Mouse (Mus musculus) embryonic facial prominence, embryonic 14.5 days (tissue): ENCODE measurements around the gene Bcl2l11. TPM values are rescaled to one million over a fixed set of nuclear protein-coding genes. Genes with fewer than 3 reads are reported as not detected.

Experiments
- ATAC-seq: fragments of 200-750 bp; cut with Nextera tagmentation; 2 replicates; pipeline ENCODE4 v1.8.0; 2017; ENCODE audit warnings: low read depth, moderate number of reproducible peaks, moderate TSS enrichment
- DNase-seq: peaks from one replicate; pipeline ENCODE4 v3.0.0-alpha.2; 2015; ENCODE audit warnings: low spot score
- H3K27ac ChIP-seq: fragments of 300-500 bp; sonication (generic); replicated peaks from 2 replicates; pipeline ENCODE4 v1.5.1; 2014; ENCODE audit warnings: low read depth, mild to moderate bottlenecking, low read length, moderate library complexity
- H3K27me3 ChIP-seq: fragments of 300-500 bp; sonication (generic); replicated peaks from 2 replicates; pipeline ENCODE4 v1.6.1; 2014; ENCODE audit warnings: low read length; ENCODE audit not compliant: control insufficient read depth, insufficient read depth
- H3K36me3 ChIP-seq: fragments of 300-500 bp; sonication (generic); 2 replicates; pipeline ENCODE4 v1.6.1; 2014; ENCODE audit warnings: low read length, mixed read lengths; ENCODE audit not compliant: control insufficient read depth, insufficient read depth
- H3K4me1 ChIP-seq: fragments of 300-500 bp; sonication (generic); 2 replicates; pipeline ENCODE4 v1.6.1; 2014; ENCODE audit warnings: antibody characterized with exemption, low read length; ENCODE audit not compliant: control insufficient read depth, insufficient read depth
- H3K4me2 ChIP-seq: fragments of 300-500 bp; sonication (generic); 2 replicates; pipeline ENCODE4 v1.6.1; 2014; ENCODE audit warnings: low read depth, mild to moderate bottlenecking, low read length, moderate library complexity, mixed read lengths
- H3K4me3 ChIP-seq: fragments of 300-500 bp; sonication (generic); 2 replicates; pipeline ENCODE4 v1.5.1; 2014; ENCODE audit warnings: low read depth, mild to moderate bottlenecking, low read length
- H3K9ac ChIP-seq: fragments of 300-500 bp; sonication (generic); 2 replicates; pipeline ENCODE4 v1.6.1; 2014; ENCODE audit warnings: low read depth, mild to moderate bottlenecking, low read length, moderate library complexity, mixed read lengths
- H3K9me3 ChIP-seq: fragments of 300-500 bp; sonication (generic); 2 replicates; pipeline ENCODE4 v1.6.1; 2016; ENCODE audit warnings: low read length; ENCODE audit not compliant: control insufficient read depth
- WGBS: fragments of 180-500 bp; shearing (Covaris S2); extraction: QIAGEN DNeasy Blood & Tissue Kit; methylation state at CpG from one replicate; pipeline ENCODE4 v1.1.7; 2014; 5-methylcytosine and 5-hydroxymethylcytosine counted together
- polyA plus RNA-seq: library from polyadenylated mRNA; unstranded; fragments of >200 nt; fragmentation: Nextera tagmentation; extraction: Ambion mirVana; gene quantifications from 2 replicates; pipeline ENCODE4 v1.2.1, GENCODE M21; 2014

Bcl2l11 gene
- polyA plus RNA-seq, 1 experiment from 2014 or later, result 13.3 TPM

DNA sequence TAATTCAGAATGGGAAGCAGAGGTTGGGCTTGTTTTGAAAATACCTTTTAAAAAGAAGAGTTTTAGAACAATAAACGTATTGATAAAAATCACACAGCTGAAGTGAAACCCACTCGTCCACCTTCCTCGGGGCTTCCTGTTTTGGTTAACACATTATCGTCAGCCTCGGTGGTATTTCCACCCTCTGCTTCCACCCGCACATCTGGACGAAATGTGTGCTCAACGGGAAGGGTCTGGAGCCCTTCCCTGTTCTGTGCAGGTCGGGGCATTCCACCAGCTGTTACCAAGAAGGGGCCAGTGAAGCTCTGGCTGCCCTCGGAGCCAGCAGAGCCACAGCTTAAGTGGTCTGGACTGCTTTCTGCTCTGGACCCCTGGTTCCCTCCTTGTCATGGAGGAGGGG lies 63.9 kb downstream of the Bcl2l11 start:
- Histone ChIP-seq H3K4me2 (peak overlapping the region; percentile 32), H3K36me3 (no peaks in the 10 kb centered on the region), H3K4me1 (no peaks in the 10 kb centered on the region), H3K9ac (no peak overlapping the region), H3K9me3 (no peaks in the 10 kb centered on the region), H3K27ac (no peak overlapping the region), H3K27me3 (no peaks in the 10 kb centered on the region), H3K4me3 (no peak overlapping the region)
- DNase-seq (peak; percentile 25), ATAC-seq (no peak)
- 23% methylated on average over 10 of the region's 10 CpGs for WGBS

DNA sequence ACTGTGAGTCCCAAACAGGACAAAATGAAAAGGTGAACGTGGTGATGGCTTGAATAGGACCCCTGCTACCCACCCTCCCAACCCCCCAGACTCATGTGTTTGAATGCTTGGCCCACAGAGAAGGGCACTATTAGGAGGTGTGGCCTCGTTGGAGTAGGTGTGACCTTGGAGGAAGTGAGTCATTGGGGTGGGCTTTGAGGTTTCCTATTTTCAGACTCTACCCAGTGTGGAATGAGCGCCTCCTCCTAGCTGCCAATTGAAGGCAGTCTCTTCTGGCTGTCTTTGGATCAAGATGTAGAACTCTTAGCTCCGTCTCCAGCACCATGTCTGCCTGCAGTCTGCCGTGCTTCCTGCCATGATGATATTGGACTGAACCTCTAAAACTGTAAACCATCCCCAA lies 64.4 kb downstream of the Bcl2l11 start:
- H3K9ac ChIP-seq, result no peak overlapping the region
- DNase-seq, result no peak
- no peaks in the 10 kb centered on the region for H3K9me3 ChIP-seq
- H3K4me2 ChIP-seq, result peak overlapping the region; percentile 32
- no peaks in the 10 kb centered on the region for H3K27me3 ChIP-seq
- H3K4me1 ChIP-seq, result no peaks in the 10 kb centered on the region
- H3K27ac ChIP-seq, result no peak overlapping the region
- WGBS, result 69% methylated on average over 5 of the region's 5 CpGs
- H3K36me3 ChIP-seq, result no peaks in the 10 kb centered on the region
- no peak for ATAC-seq
- no peak overlapping the region for H3K4me3 ChIP-seq

DNA sequence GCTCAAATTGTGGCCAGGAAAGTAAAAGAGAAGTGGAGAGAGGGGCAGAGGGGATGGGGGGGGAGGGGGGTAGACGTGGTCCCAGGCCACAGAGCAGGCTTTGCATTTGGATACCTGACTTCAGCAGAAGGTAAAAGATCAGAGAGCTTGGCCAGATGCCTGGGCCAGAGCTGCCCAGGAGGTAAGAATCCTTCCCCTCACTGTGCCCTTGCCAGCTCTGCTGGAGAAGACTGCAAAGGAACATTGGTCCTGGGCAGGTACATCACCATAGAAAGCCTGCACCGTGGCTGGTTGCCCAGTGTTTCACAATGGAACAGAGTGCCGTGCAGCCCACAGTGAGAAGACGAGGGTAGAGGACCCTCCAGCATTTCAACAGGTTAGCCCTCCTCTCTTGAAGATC lies 67.6 kb downstream of the Bcl2l11 start:
- Histone ChIP-seq H3K4me3 (no peak overlapping the region), H3K9ac (no peak overlapping the region), H3K4me1 (no peaks in the 10 kb centered on the region), H3K9me3 (no peaks in the 10 kb centered on the region), H3K27me3 (no peaks in the 10 kb centered on the region), H3K27ac (no peak overlapping the region), H3K36me3 (no peaks in the 10 kb centered on the region), H3K4me2 (no peak overlapping the region)
- DNase-seq (no peak), ATAC-seq (no peak)
- WGBS, result 66% methylated on average over 4 of the region's 4 CpGs

DNA sequence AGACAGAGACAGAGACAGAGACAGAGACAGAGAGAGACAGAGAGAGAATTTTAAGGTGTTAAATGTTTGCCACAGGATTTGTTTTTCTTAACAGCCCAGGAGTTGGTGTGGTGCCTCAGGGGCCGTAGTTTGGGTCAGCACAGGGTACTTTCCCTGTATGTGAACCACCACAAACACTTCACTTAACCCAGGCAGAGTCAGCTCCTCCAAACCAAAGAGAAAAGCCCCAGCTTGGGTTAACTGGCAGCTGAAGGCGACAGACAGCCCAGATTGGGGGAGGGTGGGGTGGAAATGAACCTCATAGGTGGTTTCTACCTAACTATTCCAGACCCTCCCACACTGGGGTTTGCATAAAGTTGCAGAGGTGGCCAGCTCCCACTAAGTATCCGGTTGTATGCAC lies 71.5 kb downstream of the Bcl2l11 start:
- ATAC-seq (no peak), DNase-seq (no peak)
- Histone ChIP-seq H3K4me1 (no peaks in the 10 kb centered on the region), H3K36me3 (no peaks in the 10 kb centered on the region), H3K27me3 (no peaks in the 10 kb centered on the region), H3K4me2 (no peak overlapping the region), H3K4me3 (no peak overlapping the region), H3K9ac (no peak overlapping the region), H3K9me3 (no peaks in the 10 kb centered on the region), H3K27ac (no peak overlapping the region)
- WGBS, result 80% methylated on average over 3 of the region's 3 CpGs

DNA sequence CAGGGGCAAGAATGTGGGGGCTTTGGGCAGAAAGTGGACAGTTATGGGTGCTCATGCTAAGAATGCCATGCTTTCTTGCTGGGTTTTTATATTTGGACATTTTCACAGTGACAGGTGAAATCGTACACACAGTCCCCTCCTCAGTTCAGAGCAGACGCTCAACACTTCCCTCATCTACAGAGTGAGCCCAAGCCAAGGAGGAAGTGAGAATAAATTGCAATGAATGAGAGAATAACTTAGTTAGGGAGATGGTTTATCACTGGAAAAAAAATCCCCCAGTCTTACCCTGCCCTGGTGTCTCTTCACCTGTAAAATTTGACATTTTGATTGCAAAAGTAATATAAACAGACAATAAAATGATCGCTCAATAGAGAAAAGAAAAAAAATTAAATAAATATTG lies 77.3 kb downstream of the Bcl2l11 start:
- Histone ChIP-seq H3K4me2 (no peak overlapping the region), H3K36me3 (no peaks in the 10 kb centered on the region), H3K4me1 (no peaks in the 10 kb centered on the region), H3K27ac (no peak overlapping the region), H3K27me3 (no peaks in the 10 kb centered on the region), H3K4me3 (no peak overlapping the region), H3K9me3 (no peaks in the 10 kb centered on the region), H3K9ac (no peak overlapping the region)
- ATAC-seq (no peak), DNase-seq (no peak)
- 73% methylated on average over 3 of the region's 3 CpGs for WGBS

DNA sequence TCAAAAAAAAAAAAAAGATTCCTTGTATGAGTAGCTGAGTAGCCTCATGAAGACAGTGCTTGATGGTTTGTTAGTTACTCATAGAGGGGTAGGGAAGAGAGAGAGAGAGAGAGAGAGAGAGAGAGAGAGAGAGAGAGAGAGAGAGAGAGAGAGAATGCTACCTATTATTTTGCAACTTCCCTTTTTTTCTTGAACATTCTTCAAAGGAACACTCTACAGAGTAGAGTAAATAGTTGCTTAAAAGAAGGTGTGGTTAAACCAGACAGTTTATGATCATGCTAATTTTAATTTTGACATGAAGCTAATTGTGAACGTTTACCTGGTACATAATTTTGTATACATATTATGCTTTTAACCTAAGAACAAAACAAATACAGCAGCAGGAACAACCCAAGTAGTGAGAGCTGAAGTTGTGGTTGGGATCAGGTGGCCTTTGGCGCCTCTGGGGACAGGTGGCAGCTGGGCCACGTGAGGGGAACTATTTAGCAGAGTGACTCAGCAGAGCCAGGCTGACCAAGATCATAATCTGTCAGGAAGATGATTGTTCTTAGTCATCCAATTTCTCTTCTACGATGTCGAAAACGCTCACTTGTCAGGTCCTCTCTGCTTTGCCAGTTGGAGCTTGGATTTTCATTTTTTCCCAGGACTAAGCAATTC lies 78.0 kb downstream of the Bcl2l11 start:
- no peak overlapping the region for H3K4me3 ChIP-seq
- H3K4me2 ChIP-seq, result no peak overlapping the region
- H3K4me1 ChIP-seq, result no peaks in the 10 kb centered on the region
- ATAC-seq, result no peak
- H3K9ac ChIP-seq, result no peak overlapping the region
- peak; percentile 14 for DNase-seq
- H3K27me3 ChIP-seq, result no peaks in the 10 kb centered on the region
- 77% methylated on average over 6 of the region's 6 CpGs for WGBS
- no peak overlapping the region for H3K27ac ChIP-seq
- no peaks in the 10 kb centered on the region for H3K9me3 ChIP-seq
- H3K36me3 ChIP-seq, result no peaks in the 10 kb centered on the region

DNA sequence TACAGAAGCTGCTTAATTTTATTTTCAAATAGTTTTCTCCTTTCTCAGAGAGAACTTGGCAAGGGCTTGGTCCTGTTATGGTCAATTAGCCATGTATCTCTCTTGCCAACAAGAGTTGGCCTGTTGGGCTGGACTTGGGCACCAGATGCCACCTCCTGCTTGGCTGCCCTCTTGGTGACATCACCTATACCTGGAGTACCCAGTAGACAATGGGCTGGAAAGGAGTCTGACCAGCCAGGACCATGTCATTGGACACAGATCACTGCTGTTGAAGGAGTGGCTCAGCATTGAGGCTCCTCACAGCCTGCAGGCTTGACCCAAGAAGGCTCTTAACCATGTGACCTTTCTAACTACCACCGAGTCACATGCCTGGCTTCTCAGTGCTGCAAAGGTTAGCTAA lies 82.7 kb downstream of the Bcl2l11 start:
- Histone ChIP-seq H3K9ac (no peak overlapping the region), H3K27ac (no peak overlapping the region), H3K27me3 (no peaks in the 10 kb centered on the region), H3K9me3 (no peaks in the 10 kb centered on the region), H3K4me3 (no peak overlapping the region), H3K4me2 (no peak overlapping the region), H3K36me3 (no peaks in the 10 kb centered on the region), H3K4me1 (peaks cover 21% of the 10 kb centered on the region)
- 85% methylated on average over 1 of the region's 1 CpGs for WGBS
- ATAC-seq (no peak), DNase-seq (no peak)

DNA sequence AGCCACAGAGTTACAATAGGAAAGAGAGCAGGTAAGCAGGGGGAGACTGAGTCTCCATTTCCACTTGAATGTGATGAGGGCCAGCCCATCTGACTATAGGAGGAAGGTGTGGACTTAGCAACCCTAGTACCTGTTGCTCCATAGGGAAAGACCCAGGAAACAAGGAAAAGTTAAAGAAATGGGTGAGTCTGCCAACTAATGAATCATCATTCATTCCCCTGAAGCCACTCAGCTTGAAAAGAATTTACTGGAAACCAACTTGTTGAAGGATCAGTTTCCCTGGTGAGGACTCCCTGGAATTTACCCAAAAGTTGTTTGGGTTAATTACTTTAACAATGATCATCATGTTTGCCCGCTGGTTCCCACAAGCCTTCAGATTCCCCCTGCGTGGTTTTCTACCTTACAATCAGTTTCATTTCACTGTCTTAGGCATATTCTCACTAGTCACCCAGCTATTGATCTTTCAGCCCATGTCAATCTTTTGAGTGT lies 84.0 kb downstream of the Bcl2l11 start:
- Histone ChIP-seq H3K9ac (no peak overlapping the region), H3K36me3 (no peaks in the 10 kb centered on the region), H3K4me3 (no peak overlapping the region), H3K9me3 (no peaks in the 10 kb centered on the region), H3K4me2 (no peak overlapping the region), H3K27me3 (no peaks in the 10 kb centered on the region), H3K4me1 (peaks cover 21% of the 10 kb centered on the region), H3K27ac (no peak overlapping the region)
- DNase-seq, result no peak
- WGBS, result 57% methylated on average over 2 of the region's 2 CpGs
- no peak for ATAC-seq

DNA sequence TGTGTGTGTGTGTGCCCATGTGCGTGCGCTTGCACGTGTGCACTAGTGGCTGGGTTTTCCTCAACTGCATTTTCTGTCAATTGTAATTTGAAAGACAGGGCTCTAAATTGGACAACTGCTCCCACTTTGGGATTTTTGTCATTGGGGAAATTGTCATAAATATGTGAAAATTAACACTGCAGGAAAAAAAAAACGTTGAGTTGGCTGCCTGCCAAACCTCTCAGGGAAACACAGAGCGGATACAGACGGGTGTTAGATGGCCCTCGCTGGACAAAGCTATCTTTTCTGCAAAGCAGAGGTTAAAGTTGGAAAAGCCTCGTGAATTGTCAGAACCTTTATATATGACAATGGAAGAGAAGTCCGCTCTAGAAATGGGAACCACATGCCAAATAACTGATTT lies 84.5 kb downstream of the Bcl2l11 start:
- no peak overlapping the region for H3K9ac ChIP-seq
- WGBS, result 27% methylated on average over 9 of the region's 9 CpGs
- no peak overlapping the region for H3K4me3 ChIP-seq
- no peaks in the 10 kb centered on the region for H3K36me3 ChIP-seq
- no peaks in the 10 kb centered on the region for H3K9me3 ChIP-seq
- no peaks in the 10 kb centered on the region for H3K27me3 ChIP-seq
- peaks cover 21% of the 10 kb centered on the region for H3K4me1 ChIP-seq
- H3K27ac ChIP-seq, result no peak overlapping the region
- H3K4me2 ChIP-seq, result no peak overlapping the region
- peak; percentile 50 for DNase-seq
- no peak for ATAC-seq
